In the genomic region with DNA sequence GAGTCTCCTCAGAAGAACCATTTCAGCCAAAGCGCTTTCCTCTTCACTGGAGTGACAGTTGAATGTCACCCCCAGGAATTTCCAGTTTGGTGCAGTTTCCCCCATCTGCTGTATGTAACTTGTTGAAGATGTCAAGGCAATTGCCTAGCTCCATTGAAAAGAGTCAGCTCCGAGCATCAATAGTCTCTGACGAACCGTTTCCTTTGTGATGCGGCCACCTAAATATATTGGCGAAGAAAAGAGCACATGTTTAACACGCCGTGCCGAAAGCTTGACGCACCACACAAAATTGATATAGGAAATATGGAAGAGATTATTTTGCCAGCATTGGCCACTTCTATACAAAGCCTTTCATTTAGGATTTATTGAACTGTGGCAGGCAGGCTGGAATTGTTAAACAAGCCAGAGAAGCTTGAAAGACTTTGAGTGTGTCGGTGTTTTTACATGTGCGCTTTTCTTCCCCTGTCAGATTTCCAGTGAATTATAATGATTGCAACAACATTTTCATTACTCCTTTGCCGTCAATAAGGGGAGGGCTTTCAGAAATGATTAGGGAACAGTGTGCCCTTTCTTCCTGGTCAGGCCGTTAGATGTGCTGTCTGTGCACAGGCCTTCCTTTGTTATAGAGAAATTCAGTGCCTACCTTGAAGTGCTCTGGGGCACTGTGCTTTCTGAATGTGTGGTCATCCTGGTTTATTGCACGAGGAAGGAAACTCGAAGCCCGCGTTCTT, we compare ENCODE assay signal across 14 mouse cellular contexts.
DNase-seq lines count a peak whose midpoint lies in the region; ATAC-seq lines count a peak whose summit lies in the region.
"Had no signal": no experiment of that assay in that cellular context is flagged by ENCODE, and none has a peak within 500 bp of the region (broad histone marks: within the 10 kb centered on the region; RNA-seq: fewer than 3 reads in every experiment).

No protein-coding gene starts in this region.

- peaks cover 26% of the 10 kb centered on the region for H3K4me1 ChIP-seq in embryonic facial prominence, embryonic 13.5 days
- H3K4me1 ChIP-seq in hindbrain, embryonic 10.5 days (replicated peaks) = peaks cover 24% of the 10 kb centered on the region

- H3K27me3 ChIP-seq in embryonic facial prominence, embryonic 13.5 days = no peaks in the 10 kb centered on the region
- no peaks in the 10 kb centered on the region for H3K27me3 ChIP-seq in hindbrain, embryonic 10.5 days (ENCODE audit: insufficient read depth, poor library complexity, severe bottlenecking)
- H3K27me3 ChIP-seq: lung, embryonic 15.5 days; midbrain, embryonic 12.5 days had no signal

- DNase-seq in heart, adult 11 months = peak; percentile 65
- DNase-seq in heart, postnatal 36 days = no peak
- no peak for DNase-seq in hindbrain, embryonic 10.5 days (ENCODE audit: low spot score)
- peak; percentile 66 for DNase-seq in mesoderm, embryonic 11.5 days (ENCODE audit: low read depth, low spot score)
- no peak for DNase-seq in lung, postnatal 14 days
- DNase-seq in spleen, postnatal 10 days (ENCODE audit: low spot score in 2 of 2) = no peak
- no peak for DNase-seq in adrenal gland, adult 8-10 months
- DNase-seq: cerebellum, adult 11-12 months; kidney, adult 11 months; left cerebral cortex, postnatal 4 days; spleen, adult 18-20 months had no signal

- H3K4me2 ChIP-seq in embryonic facial prominence, embryonic 13.5 days = no peak overlapping the region
- H3K4me2 ChIP-seq: lung, embryonic 15.5 days; midbrain, embryonic 12.5 days had no signal

- no peak overlapping the region for H3K9ac ChIP-seq in embryonic facial prominence, embryonic 13.5 days
- H3K9ac ChIP-seq: lung, embryonic 15.5 days; midbrain, embryonic 12.5 days had no signal

- H3K27ac ChIP-seq in embryonic facial prominence, embryonic 13.5 days = 0 out of 2 replicates have a peak overlapping the region, but pooled peaks have one; percentile 11
- H3K27ac ChIP-seq in hindbrain, embryonic 10.5 days = 0 out of 2 replicates have a peak overlapping the region, but pooled peaks have one; percentile 10
- H3K27ac ChIP-seq: lung, embryonic 15.5 days; midbrain, embryonic 12.5 days had no signal

- H3K4me3 ChIP-seq in embryonic facial prominence, embryonic 13.5 days = no peak overlapping the region
- H3K4me3 ChIP-seq in hindbrain, embryonic 10.5 days = no peak overlapping the region
- H3K4me3 ChIP-seq: lung, embryonic 15.5 days; midbrain, embryonic 12.5 days had no signal

- intact Hi-C loops in heart, postnatal 36 days (cut with DNase I) = no loop called here

- H3K36me3 ChIP-seq in embryonic facial prominence, embryonic 13.5 days = no peaks in the 10 kb centered on the region
- H3K36me3 ChIP-seq in hindbrain, embryonic 10.5 days = no peaks in the 10 kb centered on the region
- H3K36me3 ChIP-seq: lung, embryonic 15.5 days; midbrain, embryonic 12.5 days had no signal

- no peak for ATAC-seq in embryonic facial prominence, embryonic 13.5 days (ENCODE audit: insufficient number of reproducible peaks, insufficient read depth, low FRiP score, low TSS enrichment, low read depth)

- WGBS in embryonic facial prominence, embryonic 13.5 days = 40% methylated on average over 18 of the region's 18 CpGs
- WGBS in hindbrain, embryonic 10.5 days = 76% methylated on average over 18 of the region's 18 CpGs

- H3K9me3 ChIP-seq in embryonic facial prominence, embryonic 13.5 days = no peaks in the 10 kb centered on the region
- H3K9me3 ChIP-seq in hindbrain, embryonic 10.5 days = no peaks in the 10 kb centered on the region
- H3K9me3 ChIP-seq: lung, embryonic 15.5 days; midbrain, embryonic 12.5 days had no signal

Comparison
In these comparisons a context has a peak if more than half of its experiments do, and no peak if none do; other contexts are left out.
1. DNase-seq: peak in heart, adult 11 months (single experiment) and mesoderm, embryonic 11.5 days (single experiment); none in heart, postnatal 36 days (0 of 2), hindbrain, embryonic 10.5 days (single experiment), lung, postnatal 14 days (single experiment), spleen, postnatal 10 days (0 of 2) and adrenal gland, adult 8-10 months (single experiment).